Mouse (Mus musculus) thymus, postnatal 36 days (tissue): ENCODE measurements around the gene Relb.

Source experiments
- DNase-seq, 2 experiments: peaks; one replicate each; pipeline ENCODE4 v3.0.0; 2022; ENCODE audit warnings: mixed read lengths in 2 of 2

Relb gene

GRCm38 (mm10) chr7:19629361-19629734, at the start of gene Relb:
Relb (minus strand) TSS chr7:19629438.
- DNase-seq, result peak; percentile 86 to 89

DNA sequence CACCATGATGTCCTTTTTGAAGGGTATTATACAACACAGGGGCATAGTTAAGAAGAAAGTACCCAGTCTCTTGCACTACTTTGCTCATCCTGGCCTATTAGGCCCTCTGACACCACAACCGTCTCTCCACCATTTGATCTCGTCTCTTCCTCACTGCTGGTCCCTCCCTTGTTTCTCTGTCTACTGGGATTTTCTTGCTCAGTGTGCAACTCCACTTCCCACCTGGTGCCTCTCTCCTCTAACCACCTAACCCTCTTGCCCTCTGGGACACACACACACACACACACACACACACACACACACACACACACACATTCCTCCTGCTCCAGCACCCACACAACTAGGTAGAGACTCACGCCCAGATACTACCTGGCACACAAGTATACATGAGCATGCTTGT, 49.7 kb upstream of the Relb start:
- DNase-seq, result no peak

DNA sequence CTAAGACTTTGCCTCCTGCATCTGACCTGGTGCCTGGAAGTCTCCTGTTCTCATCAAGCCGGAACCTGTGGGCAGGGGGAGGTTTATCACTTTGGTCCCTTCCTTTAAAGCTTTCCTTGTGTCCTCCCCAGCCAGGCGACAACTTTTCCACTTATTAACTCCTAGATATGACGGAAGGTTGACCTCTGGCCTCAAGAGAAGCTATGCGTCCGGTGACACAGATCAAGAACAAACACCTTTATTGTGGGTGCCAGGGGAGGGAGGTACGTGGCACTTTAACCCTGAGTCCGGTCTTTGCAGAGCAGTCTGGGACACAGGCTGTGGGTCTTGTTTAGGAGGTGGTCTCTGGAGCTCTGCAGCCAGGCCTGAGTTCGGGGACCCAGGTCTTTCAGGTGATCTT, 48.6 kb upstream of the Relb start, which contains the start of gene Apoc2:
TSS of gene Apoc2 (minus strand) at position 70 of the 400 bp plus-strand sequence.
- no peak for DNase-seq

DNA sequence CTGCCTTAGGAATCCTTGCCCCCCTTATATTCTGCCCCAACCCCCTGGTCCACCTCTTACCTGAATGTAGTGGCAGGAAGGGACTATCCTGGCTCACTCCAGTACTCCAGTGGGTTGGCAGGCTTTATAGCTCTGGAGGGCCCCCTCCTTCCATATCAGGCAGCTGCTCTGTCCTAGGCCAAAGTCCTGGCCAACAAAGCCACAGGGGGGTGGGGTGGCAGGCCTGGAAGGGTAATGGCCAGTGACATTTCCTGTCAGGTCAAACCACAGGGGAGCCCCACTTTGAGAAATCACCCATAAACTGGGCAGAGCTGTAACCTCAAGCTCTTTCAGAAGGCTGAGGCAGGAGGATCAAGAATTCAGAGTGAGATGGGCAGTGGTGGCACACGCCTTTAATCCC, 47.4 kb upstream of the Relb start:
- DNase-seq, result no peak

DNA sequence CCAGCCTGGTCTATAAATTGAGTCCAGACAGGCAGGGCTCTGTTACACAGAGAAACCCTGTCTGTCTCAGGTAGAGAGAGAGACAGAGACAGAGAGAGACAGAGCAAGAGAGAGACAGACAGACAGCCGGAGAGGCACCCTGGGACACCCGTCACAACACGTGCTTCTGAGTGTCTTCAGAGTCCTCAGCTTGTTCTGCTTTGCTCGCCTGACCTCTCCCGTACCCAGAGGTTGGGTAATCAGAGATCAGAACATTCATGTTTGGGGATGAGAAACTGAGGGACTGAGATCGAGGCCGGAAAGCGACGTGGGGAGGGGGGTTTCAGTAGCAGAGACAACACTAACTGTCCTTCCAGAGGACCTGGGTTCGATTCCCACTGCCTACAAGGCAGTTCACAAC, 46.6 kb upstream of the Relb start:
- DNase-seq, result no peak

DNA sequence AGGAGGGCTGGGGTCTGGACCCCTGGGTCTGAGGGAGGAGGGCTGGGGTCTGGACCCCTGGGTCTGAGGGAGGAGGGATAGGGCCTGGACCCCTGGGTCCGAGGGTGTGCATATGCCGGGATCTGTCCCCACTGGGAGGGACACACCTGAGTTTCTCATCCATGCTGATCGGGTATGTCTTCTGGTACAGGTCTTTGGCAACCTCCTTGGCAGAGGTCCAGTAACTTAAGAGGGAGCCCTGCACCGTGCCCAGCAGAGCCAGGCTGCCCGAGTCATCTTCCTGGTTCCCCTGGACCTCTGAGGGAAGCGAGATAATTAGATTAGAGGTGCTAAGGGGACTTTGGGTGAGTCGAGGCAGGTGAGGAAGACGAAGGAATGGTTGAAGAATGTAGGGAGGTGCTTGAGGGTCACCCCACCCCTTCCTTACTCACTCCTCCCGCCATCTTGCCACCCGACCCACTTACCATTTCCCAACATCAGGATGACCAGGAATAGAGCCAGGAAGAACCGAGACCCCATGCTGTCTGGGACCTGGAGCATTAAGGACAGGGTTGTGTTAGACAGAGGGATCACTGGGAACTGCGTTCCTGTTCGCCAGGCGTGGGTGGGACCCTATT, 44.0 kb upstream of the Relb start:
- DNase-seq, result no peak

DNA sequence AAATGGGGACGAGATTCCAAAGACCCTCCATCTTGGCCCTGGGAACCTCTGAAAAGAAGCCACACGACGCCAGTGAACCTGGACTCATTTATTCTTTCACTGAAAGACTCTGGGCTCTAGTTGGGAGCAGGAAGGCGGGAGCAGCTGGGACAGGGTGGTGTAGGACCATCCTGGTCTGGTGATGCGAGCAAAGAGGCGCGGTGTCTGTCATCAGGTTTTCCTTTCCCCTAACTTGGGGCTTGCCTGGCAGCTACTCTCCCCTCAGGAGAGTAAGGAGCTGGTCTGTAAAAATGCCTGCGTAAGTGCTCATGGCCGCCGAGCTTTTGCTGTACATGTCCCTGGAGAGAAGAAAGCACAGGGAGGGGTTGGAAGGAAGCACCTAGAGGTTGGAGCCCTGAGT, 42.3 kb upstream of the Relb start:
- no peak for DNase-seq

GRCm38 (mm10) chr7:19668947-19669721, 39.9 kb upstream of the Relb start:
- DNase-seq, result peak; percentile 83 to 85

- no peak for DNase-seq
Observed at GRCm38 (mm10) chr7:19667434-19667833, 38.2 kb upstream of the Relb start.

- DNase-seq, result no peak
Observed at GRCm38 (mm10) chr7:19666750-19667149, 37.5 kb upstream of the Relb start.

DNA sequence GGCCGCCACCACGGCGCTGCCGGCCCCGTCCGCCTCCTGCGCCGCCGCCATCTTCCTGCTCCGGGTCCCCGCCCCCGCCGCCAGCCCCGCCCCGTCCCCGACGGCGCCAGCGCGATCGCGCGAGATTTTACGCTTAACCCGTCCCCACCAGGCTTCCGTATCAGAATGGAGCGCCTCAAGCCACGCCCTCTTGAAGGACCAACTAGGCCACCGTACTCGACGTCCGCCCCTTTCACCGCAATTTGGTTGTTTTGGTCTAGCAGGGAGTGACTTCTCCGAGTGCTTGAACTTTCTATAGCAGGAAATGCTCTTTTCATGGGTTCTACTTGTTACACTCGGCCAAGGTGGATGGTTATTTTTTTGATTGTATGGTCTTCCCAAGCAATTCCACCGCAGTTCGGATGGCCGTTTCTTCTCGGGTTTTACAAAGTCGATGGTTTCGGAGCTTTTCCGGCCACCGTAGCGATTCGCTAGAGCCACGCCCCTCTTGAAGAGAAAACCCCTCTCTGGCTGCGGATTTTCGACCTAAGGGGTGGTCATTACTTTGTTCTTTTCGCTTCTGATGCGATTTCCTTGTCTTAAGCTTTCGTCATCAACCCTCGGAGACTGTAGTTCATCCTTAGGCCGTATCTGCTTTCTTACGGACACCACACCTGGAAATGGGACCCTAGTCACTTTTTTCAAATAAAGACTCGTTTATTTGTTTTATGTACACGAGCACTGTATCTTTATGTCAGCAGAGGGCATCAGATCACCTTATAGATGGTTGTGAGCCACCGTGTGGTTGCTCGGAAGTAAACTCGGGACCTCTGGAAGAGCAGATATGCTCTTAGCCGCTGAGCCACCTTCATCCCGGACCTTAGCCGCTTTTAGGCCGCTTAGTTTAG, 36.0 kb upstream of the Relb start, which contains the start of gene Clptm1:
TSS of gene Clptm1 (minus strand) at position 79 of the 887 bp plus-strand sequence.
- peak; percentile 96 to 97 for DNase-seq

GRCm38 (mm10) chr7:19664455-19664954, 35.3 kb upstream of the Relb start:
- DNase-seq, result no peak

- peak in 1 of 2 experiments; percentile 20 for DNase-seq
Observed at GRCm38 (mm10) chr7:19663940-19664339, 34.7 kb upstream of the Relb start.

GRCm38 (mm10) chr7:19652614-19653013, 23.4 kb upstream of the Relb start:
- DNase-seq, result no peak

GRCm38 (mm10) chr7:19651063-19651786, 22.0 kb upstream of the Relb start:
- no peak for DNase-seq

GRCm38 (mm10) chr7:19641223-19641622, 12.0 kb upstream of the Relb start:
- DNase-seq, result no peak

GRCm38 (mm10) chr7:19635074-19635827, 6.0 kb upstream of the Relb start:
- DNase-seq, result no peak

DNA sequence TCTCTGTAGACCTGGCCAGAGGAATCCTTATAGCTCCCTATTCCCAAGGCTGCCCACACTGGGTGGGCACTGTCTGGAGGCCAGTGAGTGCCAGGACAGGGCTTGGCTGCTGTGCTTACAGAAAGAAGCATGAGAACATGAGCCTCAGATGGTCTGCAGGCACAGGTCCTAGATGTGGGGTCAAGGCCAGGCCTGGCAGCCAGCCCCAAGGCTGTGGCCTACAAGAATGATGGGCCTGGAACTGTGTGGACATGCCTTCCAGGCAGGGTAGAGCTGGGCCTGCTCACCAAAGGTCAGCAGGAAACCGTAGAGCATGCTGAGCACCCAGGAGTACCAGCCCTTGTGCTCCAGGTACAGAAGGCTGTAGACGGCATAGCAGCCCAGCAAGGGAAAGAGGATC, 5.4 kb upstream of the Relb start:
- no peak for DNase-seq

DNA sequence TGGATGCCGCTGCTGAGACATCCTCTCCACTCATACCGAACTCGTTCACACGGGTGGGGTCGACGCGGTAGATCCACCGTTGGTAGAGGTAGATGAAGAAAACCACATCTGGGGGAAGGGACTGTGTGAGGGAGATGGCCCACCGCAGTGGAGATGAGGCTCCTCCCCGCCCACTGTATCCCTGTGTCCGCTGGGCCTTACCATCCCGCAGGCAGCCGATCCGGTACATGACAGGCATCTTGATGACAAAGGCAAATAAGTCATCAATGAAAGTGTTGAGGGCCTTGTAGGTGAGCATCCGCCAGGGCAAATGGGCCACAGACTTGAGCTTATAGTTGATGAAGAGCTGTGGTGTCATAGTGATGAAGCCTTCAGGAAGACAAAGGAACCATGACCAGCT, 4.6 kb upstream of the Relb start:
- no peak for DNase-seq

DNA sequence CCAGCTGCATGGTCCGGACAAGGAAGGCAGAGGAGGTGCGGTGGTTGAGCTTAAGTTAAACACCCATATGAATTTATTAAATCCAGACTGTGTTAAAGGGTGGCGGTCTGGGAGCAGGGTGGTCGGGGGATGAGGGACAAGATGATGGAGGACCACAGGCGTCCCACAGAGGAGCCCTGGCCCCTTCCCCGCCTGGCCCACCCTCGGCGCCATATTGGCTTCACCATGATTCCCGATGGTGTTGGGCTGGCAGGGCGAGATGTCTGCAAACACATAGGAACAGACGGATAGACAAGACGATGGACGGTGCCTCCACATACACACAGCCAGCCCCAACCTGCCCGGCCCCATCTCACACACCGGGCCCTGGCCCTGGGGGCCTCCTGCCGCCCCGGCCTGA, 4.0 kb upstream of the Relb start:
- no peak for DNase-seq

DNA sequence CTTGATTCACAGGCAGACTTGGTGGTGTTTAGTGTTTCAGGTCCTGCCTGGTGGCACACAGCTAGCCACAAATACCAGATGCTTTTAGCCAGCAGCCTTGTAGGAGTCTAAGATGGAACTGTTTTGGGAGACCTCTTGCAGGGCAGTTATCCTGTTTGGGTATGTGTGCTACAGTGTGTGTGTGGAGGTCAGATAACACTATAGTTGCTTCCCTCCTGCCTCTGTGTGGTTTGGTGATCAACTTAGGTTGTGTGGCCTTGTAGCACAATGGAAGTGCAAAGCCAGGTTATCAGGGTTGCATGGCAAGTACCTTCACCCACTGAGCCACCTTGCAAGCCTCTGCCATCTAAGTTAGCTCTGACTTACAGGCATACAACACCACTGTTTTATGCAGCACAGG, 3.5 kb upstream of the Relb start:
- no peak for DNase-seq

- no peak for DNase-seq
Observed at GRCm38 (mm10) chr7:19632275-19632674, 3.0 kb upstream of the Relb start.
